Mouse (Mus musculus) heart, postnatal 25 days (tissue): Measurements from ENCODE around the gene Rcbtb2. TPM values are rescaled to one million over a fixed set of nuclear protein-coding genes. Genes with fewer than 3 reads are reported as not detected.
"Not testable (repeated sequence)": the region's sequence is repeated elsewhere in the genome, so short reads cannot be mapped to it uniquely, and the experiment has no call there.

Experiments used
- DNase-seq: peaks from one replicate; pipeline ENCODE4 v3.0.0; 2022; ENCODE audit warnings: low spot score
- intact Hi-C: fragments of 180-260 bp; cut with DNase I; formaldehyde crosslinking; loops from one replicate; pipeline ENCODE4 v1.15.1; 2025
- total RNA-seq, 2 experiments: library from RNA; stranded (reverse); gene quantifications; 2 replicates each; pipeline ENCODE4 v1.2.3; 2021

Rcbtb2 gene
- total RNA-seq, 2 experiments from 2014 or later, result 20.4 to 22.9 TPM

DNA sequence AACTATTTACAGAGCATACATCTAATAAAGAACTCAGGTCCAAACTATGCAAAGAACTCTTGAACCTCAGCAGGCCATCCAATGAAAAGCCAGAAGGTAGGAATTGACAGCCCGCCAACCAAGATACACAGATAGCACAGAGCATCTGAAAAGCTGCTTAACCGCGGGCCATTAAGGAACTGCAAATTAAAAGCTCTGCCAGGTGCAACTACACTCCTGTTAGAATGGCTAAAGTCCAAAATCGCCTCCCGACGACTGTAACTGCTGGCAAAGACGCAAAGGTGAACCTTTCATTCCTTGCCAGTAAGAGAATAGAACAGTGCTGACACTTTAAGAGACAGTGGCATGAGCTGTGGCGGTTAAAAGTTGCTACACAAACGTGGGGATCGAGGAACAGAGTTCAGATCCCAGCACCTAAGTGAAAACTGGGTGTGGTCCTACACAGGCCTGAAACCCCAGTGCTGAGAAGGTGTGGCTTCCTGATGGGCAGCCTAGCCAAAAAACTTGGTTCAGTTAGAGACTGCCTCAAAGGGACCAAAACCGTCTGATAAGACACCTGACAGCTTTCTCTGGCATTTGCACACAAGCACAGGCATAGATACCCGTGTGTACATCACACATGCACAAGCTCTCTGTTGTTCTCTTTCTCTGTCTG lies 10.5 kb upstream of the Rcbtb2 start:
- no peak for DNase-seq
- intact Hi-C loops, result no loop called here

DNA sequence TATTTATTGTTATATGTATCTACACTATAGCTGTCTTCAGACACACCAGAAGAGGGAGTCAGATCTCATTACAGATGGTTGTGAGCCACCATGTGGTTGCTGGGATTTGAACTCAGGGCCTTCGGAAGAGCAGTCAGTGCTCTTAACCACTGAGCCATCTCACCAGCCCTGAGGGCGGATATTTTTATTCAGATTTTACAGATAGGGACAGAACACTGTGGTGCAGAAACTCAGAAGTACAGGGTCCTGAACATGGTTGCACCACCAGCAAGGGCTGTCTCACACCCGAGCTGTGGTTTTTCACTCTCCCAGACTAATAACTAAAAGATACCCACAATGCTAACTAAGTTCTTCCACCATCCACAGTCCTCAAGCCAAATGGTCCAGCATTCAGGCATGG lies 7.9 kb upstream of the Rcbtb2 start:
- intact Hi-C loops, DNase-seq: not testable (repeated sequence)

DNA sequence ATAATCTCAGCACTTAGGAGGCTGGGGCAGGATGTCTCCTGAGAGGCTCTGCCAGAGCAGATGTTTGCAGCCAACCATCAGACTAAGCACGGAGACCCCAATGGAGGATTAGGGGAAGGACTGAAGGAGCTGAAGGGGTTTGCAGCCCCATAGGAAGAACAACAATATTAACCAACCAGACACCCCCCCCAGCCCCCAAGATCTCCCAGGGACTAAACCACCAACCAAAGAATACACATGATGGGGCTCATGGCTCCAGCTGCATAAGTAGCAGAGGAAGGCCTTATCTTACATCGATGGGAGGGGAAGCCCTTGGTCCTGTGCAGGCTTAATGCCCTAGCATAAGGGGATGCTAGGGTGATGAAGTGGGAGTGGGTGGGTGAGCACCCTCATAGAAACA lies 6.5 kb upstream of the Rcbtb2 start:
- intact Hi-C loops, result no loop called here
- DNase-seq, result no peak

DNA sequence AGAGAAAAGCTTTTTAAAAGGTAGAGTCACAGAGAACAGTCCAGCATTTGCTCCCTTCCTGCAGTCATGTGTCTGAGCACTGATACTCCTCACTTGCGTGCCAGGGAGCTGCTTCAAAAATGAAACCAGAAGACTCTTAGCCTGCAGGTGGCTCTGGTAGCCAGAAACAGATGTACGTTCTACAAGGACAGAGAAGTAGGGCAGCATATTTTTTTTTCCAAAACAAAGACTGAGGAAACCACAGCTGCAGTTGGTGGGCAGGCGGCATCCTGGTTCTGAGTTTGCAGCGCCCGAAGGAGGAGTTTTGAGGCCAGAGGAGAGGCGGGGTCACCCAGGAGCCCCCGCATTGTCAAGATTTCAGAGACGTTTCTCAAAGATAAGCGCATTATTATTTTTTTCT lies 5.9 kb upstream of the Rcbtb2 start:
- intact Hi-C loops, result no loop called here

DNA sequence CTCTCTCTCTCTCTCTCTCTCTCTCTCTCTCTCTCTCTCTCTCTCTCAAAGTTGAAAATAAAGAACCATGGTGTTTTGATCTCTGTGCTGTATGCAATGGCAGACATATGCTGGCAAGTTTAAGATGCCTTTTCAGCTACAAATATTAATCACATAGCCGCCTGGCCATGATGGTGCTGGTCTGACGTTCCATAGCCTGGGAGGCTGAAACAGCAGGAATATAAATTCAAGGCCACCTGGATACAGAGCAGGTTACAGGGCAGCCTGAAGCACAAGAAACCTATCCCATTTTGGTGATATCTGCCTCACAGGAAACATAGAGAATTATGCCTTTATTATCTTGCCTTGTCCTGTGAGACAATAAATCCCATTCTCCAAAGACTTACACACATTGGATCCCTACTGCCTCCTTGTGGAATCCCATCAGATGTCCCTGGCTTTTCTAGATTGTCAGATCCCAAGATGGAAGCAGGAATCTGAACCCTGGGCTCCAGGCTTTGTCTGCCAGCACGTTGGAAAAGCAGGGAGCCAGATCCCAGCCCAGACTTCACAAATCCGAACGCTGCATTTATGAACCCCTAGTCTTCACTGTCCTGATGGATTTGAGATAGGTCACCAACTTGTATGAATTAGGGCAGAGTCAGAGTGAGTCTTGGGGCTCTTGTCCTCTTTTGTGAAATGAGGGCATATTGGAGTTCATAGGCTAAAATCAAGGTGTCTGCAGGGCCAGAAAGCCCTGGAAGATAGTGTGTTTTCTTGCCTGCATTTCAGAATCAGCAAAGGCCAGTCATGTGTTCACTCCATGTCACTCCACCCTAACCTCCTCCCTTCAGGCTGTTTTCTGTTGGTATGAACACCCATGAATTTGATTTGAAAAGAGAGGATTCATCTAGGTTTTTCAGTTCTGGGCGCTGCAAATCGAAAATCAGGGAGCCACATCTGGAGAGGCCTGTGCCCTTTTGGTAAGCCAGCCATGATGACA lies 5.1 kb upstream of the Rcbtb2 start:
- intact Hi-C loops, result no loop called here
- no peak for DNase-seq

More for the DNA sequence above, 5.9 kb upstream of the Rcbtb2 start:
- DNase-seq, result peak; percentile 33

DNA sequence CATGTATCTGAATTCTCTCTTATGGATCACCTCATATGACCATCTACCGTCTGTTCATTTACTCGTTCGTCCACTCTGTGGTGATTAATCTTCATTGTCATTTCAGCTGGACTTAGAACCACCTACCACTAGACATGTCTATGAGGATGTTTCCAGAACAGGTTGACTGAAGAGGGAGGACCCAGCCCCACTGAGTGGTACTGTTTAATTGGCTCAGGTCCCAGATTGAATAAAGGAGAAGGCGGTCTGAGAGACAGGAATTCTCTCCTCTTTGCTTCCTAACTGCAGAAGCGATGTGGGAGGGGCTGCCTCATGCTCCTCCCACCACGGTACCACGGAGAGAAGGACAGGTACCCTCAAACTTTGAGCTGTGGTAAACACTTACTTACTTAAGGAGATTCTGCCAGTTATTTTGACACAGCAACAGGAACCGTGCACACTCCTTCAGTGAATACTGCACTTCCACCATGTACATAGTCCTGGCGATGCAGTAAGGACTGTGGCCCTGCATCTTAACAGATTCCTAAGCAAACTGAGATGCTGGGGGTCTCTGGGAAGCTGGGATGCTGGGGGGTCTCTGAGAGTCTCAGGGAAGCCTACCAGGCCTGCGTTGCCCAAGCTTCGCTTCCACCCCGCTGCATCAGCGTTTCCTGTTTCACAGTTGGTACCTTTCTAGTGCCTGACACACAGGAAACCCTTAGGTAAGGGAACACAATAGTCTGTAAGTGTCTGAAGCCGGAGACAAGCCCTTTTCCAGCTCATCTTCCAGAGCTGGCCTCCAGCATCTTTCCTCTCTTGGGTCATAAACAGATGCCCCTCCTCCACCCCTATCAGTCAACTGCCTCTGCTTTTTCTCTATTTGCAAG lies 4.1 kb upstream of the Rcbtb2 start:
- intact Hi-C loops, result no loop called here
- no peak for DNase-seq

DNA sequence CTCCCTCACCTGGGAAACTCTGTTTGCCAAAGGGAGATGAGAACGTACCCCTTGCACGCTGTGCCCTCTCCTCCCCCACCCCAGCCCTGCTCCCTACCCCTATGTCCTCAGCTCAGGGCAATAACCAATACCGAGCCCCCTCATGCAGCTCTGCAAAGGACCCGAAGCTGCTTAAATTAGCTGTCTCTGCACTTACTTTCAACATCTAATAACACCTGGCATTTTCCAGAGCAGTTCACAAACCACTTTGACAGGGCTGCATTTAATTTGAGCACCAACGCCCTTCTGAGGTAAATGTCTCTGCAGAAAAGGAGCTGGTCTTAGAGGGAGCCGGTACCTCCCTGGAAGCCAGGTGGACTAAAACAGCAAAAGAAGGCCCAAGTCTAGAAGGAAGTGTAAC lies 3.4 kb upstream of the Rcbtb2 start:
- DNase-seq, result no peak
- intact Hi-C loops, result no loop called here

DNA sequence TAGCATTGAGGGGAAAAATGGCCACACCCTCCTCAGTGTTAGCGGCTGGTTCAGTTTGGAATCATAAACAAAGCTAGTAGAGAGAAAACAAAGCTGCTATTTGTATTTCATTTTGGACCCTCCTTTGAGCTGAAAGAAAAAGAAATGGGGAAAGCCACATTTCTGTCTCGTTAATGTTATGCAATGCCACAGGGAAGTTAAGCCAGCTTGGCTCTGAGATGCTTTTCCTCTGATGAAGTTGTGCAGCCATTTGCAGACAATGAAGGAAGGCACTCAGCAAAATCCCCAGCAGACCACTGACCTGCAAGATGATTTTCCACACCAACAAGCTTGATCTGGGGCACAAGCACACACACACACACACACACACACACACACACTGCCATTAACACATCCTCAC lies 2.9 kb upstream of the Rcbtb2 start:
- DNase-seq, result no peak
- intact Hi-C loops, result no loop called here

DNA sequence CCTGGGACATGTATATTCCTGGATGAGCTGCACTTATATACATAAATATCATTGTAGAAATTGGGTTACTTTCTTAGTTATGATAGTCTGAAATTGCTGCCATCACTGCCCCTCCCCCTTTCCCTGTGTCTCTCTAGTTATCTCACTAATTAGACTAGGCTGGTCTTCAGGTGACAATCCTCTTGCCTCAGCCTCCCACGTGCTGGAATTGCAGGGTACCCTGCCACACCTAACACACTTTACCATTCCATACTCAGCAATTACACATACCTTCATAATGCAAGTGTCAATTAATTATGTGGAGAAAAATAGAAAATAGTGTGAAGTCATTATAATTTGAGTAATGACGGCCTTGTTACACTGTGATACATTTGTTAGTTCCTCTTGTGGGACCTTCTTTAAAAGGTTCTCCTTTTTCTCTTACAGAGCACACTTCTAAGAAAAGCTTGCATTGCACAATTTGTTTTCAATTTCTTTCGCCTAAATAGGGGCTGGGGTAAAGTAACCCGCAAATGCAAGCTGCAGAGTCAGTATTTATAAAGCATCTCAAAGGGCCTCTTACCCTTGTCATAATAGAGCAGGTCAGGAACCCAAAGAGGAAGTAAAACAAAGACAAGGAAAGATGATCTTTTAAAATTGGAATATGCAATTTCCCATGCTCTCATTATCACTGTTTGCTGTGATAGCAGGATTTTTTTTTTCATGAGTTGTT lies 470 bp upstream of the Rcbtb2 start:
- no peak for DNase-seq
- intact Hi-C loops, result no loop called here

DNA sequence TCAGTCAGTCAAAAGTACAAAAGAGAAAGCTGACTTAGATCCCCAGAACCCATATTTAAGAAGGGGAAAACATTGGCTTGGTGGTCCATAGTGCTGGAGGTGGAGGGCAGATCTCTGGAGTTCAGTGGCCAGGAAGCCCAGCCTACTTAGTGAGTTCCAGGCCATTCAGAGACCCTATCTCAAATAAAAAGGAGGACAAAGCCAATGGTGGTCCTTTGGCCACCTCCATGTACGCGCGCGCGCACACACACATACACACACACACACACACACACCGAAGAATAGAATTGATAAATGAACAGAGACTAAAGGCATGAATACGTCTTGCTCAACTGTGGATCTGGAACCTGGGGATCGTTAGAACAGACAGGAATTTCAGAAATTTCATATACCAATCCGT lies 544 bp downstream of the Rcbtb2 start:
- intact Hi-C loops, result no loop called here
- no peak for DNase-seq

DNA sequence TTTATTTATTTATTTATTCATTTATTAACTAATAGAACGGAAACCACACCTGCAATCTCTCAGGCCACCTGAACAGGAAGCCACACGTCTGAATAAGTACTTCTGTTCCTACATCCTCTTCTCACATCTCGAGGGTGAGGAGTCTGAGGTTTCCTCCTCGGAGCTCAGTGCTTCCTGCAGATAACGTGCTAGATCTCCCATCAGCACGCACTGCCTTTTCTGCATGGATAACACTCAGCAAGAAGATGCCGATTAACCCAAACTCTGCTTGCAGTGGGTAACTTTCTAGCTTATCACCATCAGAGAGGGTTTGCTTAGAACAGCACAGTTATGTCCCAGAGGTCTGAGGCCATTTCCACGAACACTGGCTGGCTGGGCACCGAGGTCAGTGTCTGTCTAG lies 949 bp downstream of the Rcbtb2 start:
- DNase-seq, result no peak
- intact Hi-C loops, result no loop called here

DNA sequence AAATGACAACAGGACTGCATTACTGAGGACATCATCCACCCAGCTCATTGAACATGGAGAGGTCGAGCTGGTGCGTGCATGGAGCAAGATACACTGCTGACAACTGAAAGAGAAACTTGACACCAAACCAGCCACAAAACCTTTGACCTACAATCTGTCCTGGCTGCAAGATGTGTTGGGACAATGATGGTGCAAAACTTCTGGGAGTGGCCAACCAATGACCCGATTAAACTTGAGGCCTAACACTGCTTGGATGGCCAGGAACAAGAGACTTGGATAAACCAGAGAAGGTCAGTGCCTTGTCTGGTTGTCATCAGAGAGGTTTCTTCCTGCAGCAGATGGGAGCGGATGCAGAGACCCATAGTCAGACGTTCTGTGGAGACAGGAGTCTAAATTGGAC lies 7.7 kb downstream of the Rcbtb2 start:
- no peak for DNase-seq
- intact Hi-C loops, result no loop called here

DNA sequence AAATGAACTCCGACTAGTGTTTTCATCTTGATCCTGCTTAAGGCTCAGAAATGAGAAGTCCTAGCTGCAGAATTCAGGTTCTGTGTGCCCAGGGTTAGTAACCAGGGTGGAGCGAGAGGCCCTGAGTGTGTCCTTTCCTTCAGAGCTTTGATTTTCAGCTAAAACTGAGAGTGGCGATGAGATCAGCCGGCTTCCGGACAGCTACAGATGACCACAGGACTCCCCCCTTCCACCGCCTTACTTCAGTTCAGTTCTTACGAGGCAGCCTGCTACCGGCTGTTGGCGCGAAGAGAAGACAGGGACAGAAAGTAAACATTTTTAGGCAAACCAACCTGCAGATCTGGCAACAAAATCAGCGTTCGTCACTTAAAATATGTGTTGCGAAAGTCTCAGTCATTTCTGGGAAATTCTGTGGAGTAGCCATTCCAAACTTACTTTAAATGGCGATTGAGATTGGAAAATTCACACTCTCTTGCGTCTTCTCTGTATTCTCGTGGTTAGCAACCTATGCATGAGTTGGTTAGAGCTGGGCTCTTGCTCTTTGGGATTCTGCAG lies 9.1 kb downstream of the Rcbtb2 start:
- intact Hi-C loops, result no loop called here
- no peak for DNase-seq

DNA sequence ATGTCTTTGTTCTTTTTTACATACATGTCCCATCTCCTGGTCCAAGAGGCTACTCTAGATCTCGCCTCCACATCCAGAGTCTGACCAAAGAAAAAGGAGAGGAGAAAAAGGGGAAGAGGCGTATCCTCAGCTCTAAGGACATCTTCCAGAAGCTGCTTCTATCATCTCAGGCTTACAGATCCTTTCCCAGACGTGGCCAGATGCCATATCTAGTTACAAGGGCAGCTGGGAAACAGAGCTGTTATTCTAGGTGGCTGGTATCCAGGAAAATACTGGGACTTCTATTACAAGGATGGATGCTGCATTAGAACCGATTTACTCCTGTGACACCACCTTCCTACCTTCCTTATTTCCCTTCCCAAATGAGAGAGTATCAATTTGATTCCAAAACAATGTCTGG lies 9.9 kb downstream of the Rcbtb2 start:
- intact Hi-C loops, result no loop called here
- DNase-seq, result no peak

DNA sequence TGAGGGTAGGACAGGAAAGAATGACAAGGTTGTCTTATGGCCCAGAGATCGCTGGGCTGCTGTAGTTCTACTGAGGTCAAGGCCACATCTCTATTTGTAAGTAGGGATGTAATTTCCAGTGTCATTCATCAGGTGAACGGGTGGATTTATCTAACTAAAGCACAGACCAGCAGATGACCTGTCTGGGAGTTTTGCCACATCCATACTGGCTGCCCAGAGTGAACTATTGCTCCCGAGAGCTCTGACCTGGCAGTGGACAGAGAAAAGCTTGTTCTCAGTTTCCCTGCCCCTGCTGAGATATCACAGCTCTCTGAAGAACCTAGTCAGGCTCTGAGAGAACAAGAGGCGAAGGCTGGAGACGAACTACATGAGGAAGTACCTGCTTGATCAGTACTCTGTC lies 14.4 kb downstream of the Rcbtb2 start:
- intact Hi-C loops, result no loop called here

DNA sequence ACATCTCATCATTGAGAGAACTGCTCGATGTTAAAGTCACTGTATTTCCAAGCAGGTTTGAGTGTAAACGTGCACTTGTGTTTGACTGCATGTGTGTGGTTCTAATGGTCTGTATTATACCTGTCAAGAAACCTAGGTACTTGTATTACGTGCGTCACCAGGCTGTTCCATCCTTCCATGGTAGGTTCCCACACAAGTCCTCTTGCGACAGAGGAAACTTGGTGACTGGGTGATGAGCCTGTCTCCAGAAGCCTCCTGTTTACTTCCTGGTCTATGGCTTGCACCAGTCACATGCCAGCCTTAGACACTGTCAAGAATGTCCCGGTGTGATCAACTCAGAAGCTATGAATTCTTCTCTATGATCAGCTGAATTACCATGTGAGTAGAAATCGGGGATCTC lies 15.6 kb downstream of the Rcbtb2 start:
- intact Hi-C loops, result no loop called here
- no peak for DNase-seq

More for the DNA sequence above, 14.4 kb downstream of the Rcbtb2 start:
- DNase-seq, result no peak

DNA sequence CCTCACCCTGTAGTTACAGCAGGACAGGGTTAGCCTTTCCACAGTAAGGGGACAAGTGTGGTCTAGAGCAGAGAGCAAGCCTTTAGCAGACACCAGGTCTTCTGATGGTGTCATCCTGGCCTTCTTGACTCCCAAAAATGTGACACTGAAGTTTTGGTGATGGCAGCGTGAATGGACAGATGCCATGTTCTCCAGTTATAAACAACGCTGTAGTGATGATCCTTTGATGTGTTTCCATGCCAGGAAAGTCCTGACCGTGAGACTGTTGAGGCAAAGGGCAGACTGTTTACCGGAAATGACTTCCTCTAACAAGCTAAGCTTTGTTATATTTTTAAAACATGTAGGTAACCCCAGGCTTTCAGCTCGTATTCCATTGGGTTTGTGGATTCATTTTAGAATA lies 17.0 kb downstream of the Rcbtb2 start:
- intact Hi-C loops, result no loop called here
- no peak for DNase-seq

DNA sequence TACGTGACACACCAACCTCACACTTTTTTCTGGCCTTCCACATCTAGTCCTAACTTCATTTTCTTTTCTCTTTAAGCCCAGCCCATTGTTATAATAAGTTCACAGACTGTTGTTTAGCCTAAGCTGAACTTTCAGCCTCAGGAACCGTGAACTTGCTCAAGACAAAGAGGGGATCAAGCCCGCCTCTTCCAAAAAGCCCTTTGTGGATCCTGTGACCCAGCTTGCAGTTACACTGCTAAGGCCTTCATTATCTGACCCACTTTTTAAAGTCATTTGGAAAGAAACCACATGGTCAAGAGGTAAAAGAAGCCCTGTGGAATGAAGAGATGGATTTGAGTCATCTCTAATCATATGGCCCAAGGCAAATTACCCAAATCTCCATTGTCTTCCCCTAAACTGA lies 19.0 kb downstream of the Rcbtb2 start:
- intact Hi-C loops, result no loop called here
- no peak for DNase-seq

DNA sequence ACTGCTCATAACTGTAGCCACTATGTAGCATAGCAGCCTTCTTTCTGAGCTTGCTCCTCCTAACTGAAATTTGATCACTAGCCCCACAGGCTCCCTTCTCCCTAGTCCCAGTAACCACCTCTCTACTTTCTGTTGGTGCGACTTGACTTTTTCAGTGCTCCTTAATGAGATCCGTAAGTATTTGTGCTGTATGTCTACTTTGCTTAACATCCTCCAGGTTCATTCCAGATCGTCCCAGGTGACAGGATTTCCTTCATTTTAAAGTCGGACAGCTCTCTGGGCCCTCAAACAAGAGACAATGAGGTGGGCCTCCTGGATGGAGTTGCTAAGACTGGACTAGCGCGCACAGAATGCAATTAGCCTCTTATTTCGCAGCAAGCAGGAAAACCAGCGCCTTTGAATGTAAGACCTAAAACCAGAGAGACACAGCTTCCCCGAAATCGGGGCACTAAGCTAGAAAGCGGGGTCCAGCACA lies 19.6 kb downstream of the Rcbtb2 start:
- intact Hi-C loops, result no loop called here

More for the DNA sequence above, 19.6 kb downstream of the Rcbtb2 start:
- no peak for DNase-seq
